ENCODE assay signal across 8 mouse cellular contexts in genomic region chr7:17017036-17017435, GRCm38 (mm10). TPM values are rescaled to one million over a fixed set of nuclear protein-coding genes. Genes with fewer than 3 reads are reported as not detected.
DNase-seq lines count a peak whose midpoint lies in the region; ATAC-seq lines count a peak whose summit lies in the region.

No protein-coding gene starts in this region.

- no peaks in the 10 kb centered on the region for H3K9me3 ChIP-seq in midbrain, embryonic 16.5 days (replicated peaks; ENCODE audit: control insufficient read depth, low read length, poor library complexity, severe bottlenecking)
- no peaks in the 10 kb centered on the region for H3K9me3 ChIP-seq in midbrain, embryonic 13.5 days
- H3K9me3 ChIP-seq in embryonic facial prominence, embryonic 15.5 days (replicated peaks), result no peaks in the 10 kb centered on the region
- H3K9me3 ChIP-seq in heart, embryonic 14.5 days (ENCODE audit: control insufficient read depth, low read length), result no peaks in the 10 kb centered on the region
- no peaks in the 10 kb centered on the region for H3K9me3 ChIP-seq in liver, embryonic 15.5 days (replicated peaks)

- 74% methylated on average over 1 of the region's 1 CpGs for WGBS in midbrain, embryonic 16.5 days
- WGBS in midbrain, embryonic 13.5 days, result 95% methylated on average over 1 of the region's 1 CpGs
- WGBS in embryonic facial prominence, embryonic 15.5 days, result 25% methylated on average over 1 of the region's 1 CpGs
- WGBS in heart, embryonic 14.5 days, result 29% methylated on average over 1 of the region's 1 CpGs
- 14% methylated on average over 1 of the region's 1 CpGs for WGBS in large intestine, adult 2 months
- WGBS in liver, embryonic 15.5 days (ENCODE audit: insufficient replicate concordance), result 58% methylated on average over 1 of the region's 1 CpGs

- H3K4me1 ChIP-seq in midbrain, embryonic 16.5 days (ENCODE audit: control insufficient read depth, insufficient read depth, low read length), result no peaks in the 10 kb centered on the region
- no peaks in the 10 kb centered on the region for H3K4me1 ChIP-seq in midbrain, embryonic 13.5 days (replicated peaks)
- peaks cover 19% of the 10 kb centered on the region for H3K4me1 ChIP-seq in embryonic facial prominence, embryonic 15.5 days
- H3K4me1 ChIP-seq in heart, embryonic 14.5 days (ENCODE audit: control insufficient read depth in 2 of 2, insufficient read depth in 2 of 2, low read length in 2 of 2), result peaks cover 11 to 19% of the 10 kb centered on the region in 2 experiments; a peak in 3 of 4 replicates
- peaks cover 34% of the 10 kb centered on the region for H3K4me1 ChIP-seq in liver, embryonic 15.5 days (replicated peaks)

- H3K36me3 ChIP-seq in midbrain, embryonic 16.5 days (ENCODE audit: control insufficient read depth, insufficient read depth, low read length), result peaks cover 41% of the 10 kb centered on the region
- peaks cover 92% of the 10 kb centered on the region for H3K36me3 ChIP-seq in midbrain, embryonic 13.5 days
- peaks cover 84% of the 10 kb centered on the region for H3K36me3 ChIP-seq in embryonic facial prominence, embryonic 15.5 days
- H3K36me3 ChIP-seq in heart, embryonic 14.5 days (ENCODE audit: control insufficient read depth, insufficient read depth, low read length), result peaks cover 83% of the 10 kb centered on the region
- peaks cover 82% of the 10 kb centered on the region for H3K36me3 ChIP-seq in liver, embryonic 15.5 days (replicated peaks)

- H3K4me3 ChIP-seq in midbrain, embryonic 16.5 days (ENCODE audit: low read depth, low read length), result no peak overlapping the region
- no peak overlapping the region for H3K4me3 ChIP-seq in midbrain, embryonic 13.5 days (replicated peaks)
- no peak overlapping the region for H3K4me3 ChIP-seq in embryonic facial prominence, embryonic 15.5 days (replicated peaks)
- H3K4me3 ChIP-seq in heart, embryonic 14.5 days (ENCODE audit: control insufficient read depth in 1 of 2, insufficient read depth in 1 of 2, low read depth in 1 of 2, low read length in 2 of 2), result no peak overlapping the region
- no peak overlapping the region for H3K4me3 ChIP-seq in liver, embryonic 15.5 days (replicated peaks)

- no peak overlapping the region for H3K9ac ChIP-seq in midbrain, embryonic 16.5 days (ENCODE audit: low read depth, low read length)
- no peak overlapping the region for H3K9ac ChIP-seq in midbrain, embryonic 13.5 days (replicated peaks)
- H3K9ac ChIP-seq in embryonic facial prominence, embryonic 15.5 days, result no peak overlapping the region
- H3K9ac ChIP-seq in heart, embryonic 14.5 days (ENCODE audit: low read length), result no peak overlapping the region
- H3K9ac ChIP-seq in liver, embryonic 15.5 days, result no peak overlapping the region

- no peaks in the 10 kb centered on the region for H3K27me3 ChIP-seq in midbrain, embryonic 16.5 days (ENCODE audit: control insufficient read depth, insufficient read depth, low read depth, low read length)
- no peaks in the 10 kb centered on the region for H3K27me3 ChIP-seq in midbrain, embryonic 13.5 days
- H3K27me3 ChIP-seq in embryonic facial prominence, embryonic 15.5 days, result no peaks in the 10 kb centered on the region
- no peaks in the 10 kb centered on the region for H3K27me3 ChIP-seq in heart, embryonic 14.5 days (ENCODE audit: control insufficient read depth, insufficient read depth, low read length)
- H3K27me3 ChIP-seq in liver, embryonic 15.5 days, result no peaks in the 10 kb centered on the region

- ATAC-seq in midbrain, embryonic 16.5 days, result peak; percentile 74
- no peak for ATAC-seq in midbrain, embryonic 13.5 days
- ATAC-seq in embryonic facial prominence, embryonic 15.5 days (ENCODE audit: insufficient number of reproducible peaks, low FRiP score, low TSS enrichment, low read depth), result peak; percentile 85
- peak; percentile 93 for ATAC-seq in heart, embryonic 14.5 days (ENCODE audit: insufficient number of reproducible peaks, insufficient read depth, low FRiP score, low read depth)
- ATAC-seq in liver, embryonic 15.5 days (ENCODE audit: insufficient read depth), result peak; percentile 76

- no peak overlapping the region for H3K27ac ChIP-seq in midbrain, embryonic 16.5 days (ENCODE audit: low read length)
- no peak overlapping the region for H3K27ac ChIP-seq in midbrain, embryonic 13.5 days
- peak overlapping the region; percentile 60 for H3K27ac ChIP-seq in embryonic facial prominence, embryonic 15.5 days (replicated peaks)
- peak overlapping the region; percentile 69 to 88 for H3K27ac ChIP-seq in heart, embryonic 14.5 days (replicated peaks in 1 of 2; ENCODE audit: control insufficient read depth in 1 of 2, insufficient read depth in 1 of 2, low read depth in 2 of 2, low read length in 2 of 2)
- H3K27ac ChIP-seq in liver, embryonic 15.5 days (replicated peaks), result peak overlapping the region; percentile 2; the same call in 1 of the 2 replicates

- no peak overlapping the region for H3K4me2 ChIP-seq in midbrain, embryonic 16.5 days (ENCODE audit: low read length)
- no peak overlapping the region for H3K4me2 ChIP-seq in midbrain, embryonic 13.5 days (replicated peaks)
- H3K4me2 ChIP-seq in embryonic facial prominence, embryonic 15.5 days (replicated peaks), result no peak overlapping the region
- H3K4me2 ChIP-seq in heart, embryonic 14.5 days (ENCODE audit: low read length), result no peak overlapping the region
- no peak overlapping the region for H3K4me2 ChIP-seq in liver, embryonic 15.5 days

- peak; percentile 97 for DNase-seq in large intestine, adult 2 months (ENCODE audit: low read depth, low spot score)
- peak; percentile 92 for DNase-seq in right cerebral cortex, postnatal 25 days
- no peak for DNase-seq in spleen, adult 12 weeks (ENCODE audit: low spot score)

RNA-seq across cellular contexts. Expression of gene Ppp5c, which starts 10.7 kb away (rescaled TPM):
- polyA plus RNA-seq in midbrain, embryonic 16.5 days (2015; fragmentation: Nextera tagmentation; extraction: Ambion mirVana), result 118 and 127 TPM in 2 replicates
- polyA plus RNA-seq in midbrain, embryonic 13.5 days (2015; fragmentation: Nextera tagmentation; extraction: Ambion mirVana), result 108 and 110 TPM in 2 replicates
- 112 and 113 TPM in 2 replicates for polyA plus RNA-seq in embryonic facial prominence, embryonic 15.5 days (2015; fragmentation: Nextera tagmentation; extraction: Ambion mirVana)
- polyA plus RNA-seq in heart, embryonic 14.5 days (2014; fragmentation: Nextera tagmentation; extraction: Ambion mirVana), result 88.4 and 89.1 TPM in 2 replicates
- polyA plus RNA-seq in large intestine, adult 2 months (2012; rRNA removed), result 198 and 205 TPM in 2 replicates
- polyA plus RNA-seq in liver, embryonic 15.5 days (2015; fragmentation: Nextera tagmentation; extraction: Ambion mirVana), result 43.2 and 45.3 TPM in 2 replicates

RNA-seq across cellular contexts. Expression of gene Ccdc8, which starts 24.5 kb away (rescaled TPM):
- polyA plus RNA-seq in midbrain, embryonic 16.5 days (2015; fragmentation: Nextera tagmentation; extraction: Ambion mirVana), result 6.4 and 6.9 TPM in 2 replicates
- polyA plus RNA-seq in midbrain, embryonic 13.5 days (2015; fragmentation: Nextera tagmentation; extraction: Ambion mirVana), result 5.6 and 5.9 TPM in 2 replicates
- 41.5 and 43.9 TPM in 2 replicates for polyA plus RNA-seq in embryonic facial prominence, embryonic 15.5 days (2015; fragmentation: Nextera tagmentation; extraction: Ambion mirVana)
- polyA plus RNA-seq in heart, embryonic 14.5 days (2014; fragmentation: Nextera tagmentation; extraction: Ambion mirVana), result 21.9 and 26.8 TPM in 2 replicates
- 1.0 and 1.1 TPM in 2 replicates for polyA plus RNA-seq in large intestine, adult 2 months (2012; rRNA removed)
- 3.7 and 3.9 TPM in 2 replicates for polyA plus RNA-seq in liver, embryonic 15.5 days (2015; fragmentation: Nextera tagmentation; extraction: Ambion mirVana)

RNA-seq across cellular contexts. Expression of gene Gm42372, which starts 34.1 kb away (rescaled TPM):
- polyA plus RNA-seq in midbrain, embryonic 16.5 days (2015; fragmentation: Nextera tagmentation; extraction: Ambion mirVana), result 7.2 and 7.3 TPM in 2 replicates
- polyA plus RNA-seq in midbrain, embryonic 13.5 days (2015; fragmentation: Nextera tagmentation; extraction: Ambion mirVana), result 3.4 and 4.3 TPM in 2 replicates
- 0.28 and 0.32 TPM in 2 replicates for polyA plus RNA-seq in embryonic facial prominence, embryonic 15.5 days (2015; fragmentation: Nextera tagmentation; extraction: Ambion mirVana)
- 0.08 and 0.12 TPM in 2 replicates for polyA plus RNA-seq in heart, embryonic 14.5 days (2014; fragmentation: Nextera tagmentation; extraction: Ambion mirVana)
- 0.15 and 0.16 TPM in 2 replicates for polyA plus RNA-seq in large intestine, adult 2 months (2012; rRNA removed)
- 0.06 TPM in 1 of 2 replicates, not detected in the other for polyA plus RNA-seq in liver, embryonic 15.5 days (2015; fragmentation: Nextera tagmentation; extraction: Ambion mirVana)

RNA-seq across cellular contexts. Expression of gene Hif3a, which starts 45.2 kb away (rescaled TPM):
- 4.0 and 5.7 TPM in 2 replicates for polyA plus RNA-seq in midbrain, embryonic 16.5 days (2015; fragmentation: Nextera tagmentation; extraction: Ambion mirVana)
- polyA plus RNA-seq in midbrain, embryonic 13.5 days (2015; fragmentation: Nextera tagmentation; extraction: Ambion mirVana), result 2.0 and 2.4 TPM in 2 replicates
- 27.9 and 31.2 TPM in 2 replicates for polyA plus RNA-seq in embryonic facial prominence, embryonic 15.5 days (2015; fragmentation: Nextera tagmentation; extraction: Ambion mirVana)
- polyA plus RNA-seq in heart, embryonic 14.5 days (2014; fragmentation: Nextera tagmentation; extraction: Ambion mirVana), result 43.7 and 51.6 TPM in 2 replicates
- 0.70 and 0.71 TPM in 2 replicates for polyA plus RNA-seq in large intestine, adult 2 months (2012; rRNA removed)
- 31.4 and 37.5 TPM in 2 replicates for polyA plus RNA-seq in liver, embryonic 15.5 days (2015; fragmentation: Nextera tagmentation; extraction: Ambion mirVana)

RNA-seq across cellular contexts. Expression of gene Psg16, which starts 56.8 kb away (rescaled TPM):
- 5.7 and 7.2 TPM in 2 replicates for polyA plus RNA-seq in midbrain, embryonic 16.5 days (2015; fragmentation: Nextera tagmentation; extraction: Ambion mirVana)
- 1.2 and 1.5 TPM in 2 replicates for polyA plus RNA-seq in midbrain, embryonic 13.5 days (2015; fragmentation: Nextera tagmentation; extraction: Ambion mirVana)
- 0.11 and 0.13 TPM in 2 replicates for polyA plus RNA-seq in embryonic facial prominence, embryonic 15.5 days (2015; fragmentation: Nextera tagmentation; extraction: Ambion mirVana)
- polyA plus RNA-seq in heart, embryonic 14.5 days (2014; fragmentation: Nextera tagmentation; extraction: Ambion mirVana), result 0.16 and 0.23 TPM in 2 replicates
- 0.02 TPM in 1 of 2 replicates, not detected in the other for polyA plus RNA-seq in large intestine, adult 2 months (2012; rRNA removed)
- polyA plus RNA-seq in liver, embryonic 15.5 days (2015; fragmentation: Nextera tagmentation; extraction: Ambion mirVana), result 0.13 and 0.24 TPM in 2 replicates

Comparison
In these comparisons a context has a peak if more than half of its experiments do, and no peak if none do; other contexts are left out.
1. H3K27ac ChIP-seq: peak in embryonic facial prominence, embryonic 15.5 days (single experiment), heart, embryonic 14.5 days (2 of 2) and liver, embryonic 15.5 days (single experiment); none in midbrain, embryonic 16.5 days (single experiment) and midbrain, embryonic 13.5 days (single experiment).